Mouse (Mus musculus): ENCODE measurements at regions not wholly inside any gene's neighbourhood (a gene's known extent, or its start where the extent isn't known, plus 50 kb on each side); places are given as distances from the start of the nearest gene placed in this dataset.
"Not testable (repeated sequence)": the region's sequence is repeated elsewhere in the genome, so short reads cannot be mapped to it uniquely, and the experiment has no call there.

GRCm38 (mm10) chr5:75405496-75405895 is 169.2 kb upstream of the Kit start:
- DNase-seq (ENCODE audit: low spot score), result peak; percentile 26

- no peak for DNase-seq (ENCODE audit: low spot score)
Measured at GRCm38 (mm10) chr5:75407686-75408085, 167.0 kb upstream of the Kit start.

DNA sequence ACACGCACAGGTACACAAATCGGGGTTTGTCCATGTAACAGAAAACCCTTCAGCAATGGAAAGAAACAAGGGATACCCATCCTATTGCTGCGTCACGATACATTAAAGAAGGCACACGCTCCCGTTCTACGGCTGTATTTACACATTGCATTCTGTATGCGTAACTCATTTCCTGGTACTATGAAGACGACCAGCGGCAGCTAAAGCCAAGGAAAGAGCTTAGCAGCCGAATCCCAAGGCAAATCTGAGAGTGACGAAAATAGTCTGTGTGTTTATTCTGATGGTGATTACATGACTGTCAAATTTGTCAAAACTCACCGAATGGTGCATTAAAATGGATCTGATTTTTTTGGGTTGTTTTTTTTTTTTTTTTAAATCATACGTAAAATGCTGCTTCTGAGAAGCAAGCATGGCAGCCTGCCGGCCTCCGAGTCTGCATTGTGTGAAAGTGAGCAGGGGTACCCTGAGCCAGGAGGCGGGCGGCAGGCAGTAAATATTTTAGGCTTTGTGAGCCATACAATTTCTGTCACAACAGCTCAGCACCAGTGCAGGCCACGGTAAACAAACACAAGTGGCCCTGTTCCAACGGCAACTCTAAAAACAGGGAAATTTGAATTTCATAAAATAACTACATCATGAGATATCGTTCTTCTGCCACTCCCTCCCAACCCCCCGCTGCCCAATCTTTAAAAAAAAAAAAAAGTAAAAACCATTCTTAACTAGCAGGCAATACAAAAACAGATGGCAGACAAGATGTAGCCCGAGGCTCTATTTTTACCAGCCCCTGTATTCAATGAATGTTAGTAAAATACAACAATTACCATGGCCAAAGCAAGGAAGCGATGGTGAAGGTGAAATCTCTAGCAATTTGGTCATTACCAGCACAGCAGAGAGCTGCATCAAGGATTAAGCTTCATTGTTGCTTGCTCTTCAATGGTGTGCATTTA is 164.2 kb upstream of the Kit start:
- DNase-seq (ENCODE audit: low spot score), result no peak

- not testable (repeated sequence) for DNase-seq (ENCODE audit: low spot score)
Measured at GRCm38 (mm10) chr5:75419282-75419681, 155.4 kb upstream of the Kit start.

GRCm38 (mm10) chr5:75432885-75433284 is 141.8 kb upstream of the Kit start:
- no peak for DNase-seq (ENCODE audit: low spot score)

DNA sequence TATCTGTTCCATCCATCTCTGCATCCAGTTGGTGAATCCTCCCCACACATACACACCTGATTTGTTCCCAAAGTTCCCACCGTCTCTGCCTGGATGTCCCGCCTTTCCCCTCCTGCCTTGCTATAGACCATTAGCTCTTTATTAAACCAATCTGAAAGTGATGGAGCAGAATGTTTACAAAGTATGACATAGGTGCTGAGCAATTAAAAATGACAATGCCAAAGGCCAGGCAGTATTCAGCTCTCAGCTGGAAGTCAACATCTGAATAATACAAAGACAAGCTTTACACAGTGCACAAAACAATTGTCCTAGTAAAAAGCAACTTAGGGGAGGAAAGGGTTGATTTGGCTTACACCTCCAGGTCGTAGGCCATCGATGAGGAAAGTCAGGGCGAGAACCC is 136.8 kb upstream of the Kit start:
- DNase-seq (ENCODE audit: low spot score), result no peak

GRCm38 (mm10) chr5:75444024-75444604 is 130.6 kb upstream of the Kit start:
- DNase-seq (ENCODE audit: low spot score), result no peak

DNA sequence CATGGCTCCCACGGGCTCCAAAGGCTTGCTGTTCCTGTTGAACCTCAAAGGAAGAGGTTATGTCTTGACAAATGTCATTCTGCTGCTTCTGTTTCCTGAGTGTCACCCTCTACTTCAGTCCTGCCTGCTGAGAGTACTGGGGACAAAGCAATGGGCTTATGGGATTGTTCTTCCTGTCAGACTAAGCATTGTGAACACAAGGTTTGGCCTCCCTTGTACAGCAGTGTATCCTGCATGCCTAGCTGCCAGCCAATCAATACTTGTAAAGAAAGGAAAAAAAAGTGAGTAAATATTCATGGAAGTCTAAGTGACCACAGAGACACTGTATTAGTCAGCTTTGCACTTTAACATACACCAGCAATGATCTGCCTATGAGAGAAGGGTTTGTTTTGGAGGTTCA is 128.3 kb upstream of the Kit start:
- DNase-seq (ENCODE audit: low spot score), result no peak

GRCm38 (mm10) chr5:75449913-75450525 is 124.7 kb upstream of the Kit start:
- DNase-seq (ENCODE audit: low spot score), result no peak

- DNase-seq (ENCODE audit: low spot score), result peak; percentile 22
Measured at GRCm38 (mm10) chr5:75450564-75450963, 124.2 kb upstream of the Kit start.

DNA sequence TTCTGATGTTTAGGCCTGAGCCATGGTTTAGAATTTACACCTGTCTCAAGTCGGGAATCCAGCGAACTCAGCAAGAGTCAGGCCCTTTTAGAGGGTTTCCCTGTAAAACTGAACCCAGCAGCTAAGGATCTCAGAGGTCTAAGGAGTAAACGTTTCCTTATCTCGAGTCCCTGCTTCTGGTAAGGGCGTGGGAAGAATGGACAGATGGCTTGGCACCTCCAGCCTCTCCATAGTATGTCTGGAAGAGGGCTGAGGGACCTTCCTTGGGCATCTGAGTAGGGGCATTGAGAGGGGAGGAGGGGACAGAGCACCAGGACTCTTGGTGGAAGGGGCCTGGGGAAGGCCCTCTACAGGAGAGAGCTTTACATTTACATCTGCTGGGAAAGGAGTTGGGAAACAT is 123.6 kb upstream of the Kit start:
- DNase-seq (ENCODE audit: low spot score), result no peak

DNA sequence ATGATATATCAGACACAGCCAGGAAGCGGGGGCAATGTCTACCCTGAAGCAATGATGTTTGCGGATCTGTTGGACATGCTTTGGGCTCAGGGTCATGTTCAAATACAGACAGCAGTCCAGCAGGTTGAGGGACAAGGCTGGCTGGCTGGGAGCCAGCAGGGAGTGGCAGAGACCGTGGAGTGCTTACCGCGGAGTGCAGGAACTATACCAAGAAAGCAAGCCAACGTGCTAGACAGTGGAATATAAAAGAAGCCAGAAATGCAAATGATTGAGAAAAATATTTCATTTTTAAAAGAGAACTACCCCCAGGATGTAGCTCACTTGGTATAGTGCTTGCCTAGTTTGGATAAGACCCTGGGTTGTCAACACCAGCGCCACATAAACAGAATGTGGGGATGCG is 123.0 kb upstream of the Kit start:
- no peak for DNase-seq (ENCODE audit: low spot score)

DNA sequence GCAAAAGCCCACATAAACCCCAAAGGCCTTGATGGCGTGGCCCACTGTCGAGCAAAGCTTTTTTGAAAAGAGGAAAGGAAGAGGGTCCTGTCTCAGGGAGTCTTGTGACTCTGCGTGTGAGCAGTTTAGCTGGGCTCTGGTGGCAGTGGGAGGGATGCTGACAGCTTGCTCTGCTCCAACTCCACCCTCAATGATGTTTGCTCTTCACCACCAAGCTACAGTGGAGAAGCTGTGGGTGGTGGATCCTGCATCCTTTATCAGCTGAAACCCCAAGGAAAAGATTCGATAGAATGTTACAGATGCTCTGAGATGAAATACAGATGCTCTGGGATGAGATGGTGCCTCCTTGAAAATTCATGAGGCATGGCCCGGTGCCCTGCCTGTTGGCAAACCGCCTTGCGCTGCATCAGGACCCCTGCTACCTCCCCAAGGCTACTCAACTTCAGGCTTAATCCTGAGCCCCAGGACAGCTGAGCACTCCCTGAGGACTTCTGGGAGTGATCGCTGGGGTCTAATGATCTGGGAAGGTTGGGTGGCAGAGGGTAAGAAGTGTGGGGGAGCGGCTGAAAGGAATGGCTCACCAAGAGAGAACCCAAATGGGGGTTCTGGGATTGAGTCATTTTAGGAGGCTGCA is 120.8 kb upstream of the Kit start:
- DNase-seq (ENCODE audit: low spot score), result no peak

DNA sequence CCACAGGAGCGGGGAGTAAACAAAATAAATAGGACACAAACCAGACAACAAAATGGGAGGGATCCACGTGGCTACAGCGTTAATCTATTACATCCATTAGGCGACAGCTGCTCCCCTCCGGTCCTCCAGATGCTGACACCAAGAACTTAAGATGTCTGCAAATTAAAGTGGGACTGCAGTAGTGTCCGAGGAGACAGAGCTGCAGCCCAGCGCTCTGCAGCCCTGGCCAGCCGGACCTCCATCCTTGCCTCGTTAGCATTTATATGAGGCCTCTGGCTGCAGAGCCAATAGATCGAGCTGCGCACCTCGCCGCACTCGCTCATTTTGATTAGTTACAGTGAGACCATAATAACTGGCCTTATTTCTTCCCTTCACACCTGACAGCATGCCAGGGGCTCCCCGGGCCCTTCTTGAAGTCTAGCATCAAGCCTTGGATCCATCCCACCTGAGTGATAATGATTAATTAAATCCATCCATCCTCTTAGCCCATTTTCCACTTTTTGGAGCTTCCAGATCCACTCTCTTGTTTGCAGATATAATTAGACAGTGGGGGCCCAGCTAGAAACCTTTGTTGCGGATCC is 119.7 kb upstream of the Kit start:
- no peak for DNase-seq (ENCODE audit: low spot score)

- DNase-seq (ENCODE audit: low spot score), result no peak
Measured at GRCm38 (mm10) chr5:75457403-75457802, 117.3 kb upstream of the Kit start.

DNA sequence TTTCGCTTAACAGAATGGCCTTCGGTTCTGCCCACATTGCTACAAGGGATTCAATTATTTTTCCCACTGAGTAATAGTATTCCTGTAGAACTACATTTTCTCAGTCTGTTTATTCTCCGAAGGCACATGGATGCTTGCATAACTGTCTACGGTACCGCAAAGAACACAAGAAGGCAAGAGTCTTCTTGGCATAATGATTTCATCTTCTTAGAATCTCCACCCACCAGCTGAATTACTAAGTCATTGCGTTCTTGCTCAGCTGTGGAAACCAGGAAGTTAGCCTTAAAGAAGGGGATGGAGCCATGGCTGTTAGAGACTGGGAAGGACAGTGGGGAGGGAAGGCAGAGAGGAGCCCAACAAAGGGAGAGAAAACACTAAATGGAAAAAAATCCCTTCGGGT is 116.4 kb upstream of the Kit start:
- no peak for DNase-seq (ENCODE audit: low spot score)

DNA sequence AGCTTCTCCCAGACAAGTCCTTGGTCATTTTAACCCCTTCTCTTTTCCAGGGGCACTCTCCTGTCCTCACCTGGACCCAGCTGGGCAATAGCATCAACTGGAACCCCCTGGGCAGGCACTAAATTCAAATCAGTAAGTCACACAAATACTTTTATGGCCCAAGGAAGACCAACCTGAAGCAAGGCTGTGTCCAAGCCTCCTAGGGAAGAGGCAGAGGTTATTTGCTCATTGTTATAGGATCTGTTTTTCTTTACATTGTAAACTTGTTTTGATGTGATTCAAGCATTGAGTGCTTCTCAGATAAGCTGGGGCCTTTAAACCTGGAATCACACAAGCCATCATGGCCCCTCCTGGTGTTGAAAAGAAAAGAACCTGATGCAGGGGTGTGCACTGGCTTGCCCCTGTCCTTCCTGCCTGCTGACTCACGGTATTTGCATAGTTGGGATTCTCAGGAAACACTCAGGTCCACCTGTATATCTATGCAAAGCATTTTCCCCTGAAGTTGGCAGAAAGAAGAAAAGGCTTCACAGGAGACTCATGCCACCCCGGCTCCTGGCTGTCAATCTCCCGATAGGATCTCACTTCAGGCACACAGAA is 114.9 kb upstream of the Kit start:
- DNase-seq (ENCODE audit: low spot score), result no peak

GRCm38 (mm10) chr5:75460414-75461025 is 114.2 kb upstream of the Kit start:
- no peak for DNase-seq (ENCODE audit: low spot score)

GRCm38 (mm10) chr5:75461368-75461767 is 113.3 kb upstream of the Kit start:
- DNase-seq (ENCODE audit: low spot score), result no peak

DNA sequence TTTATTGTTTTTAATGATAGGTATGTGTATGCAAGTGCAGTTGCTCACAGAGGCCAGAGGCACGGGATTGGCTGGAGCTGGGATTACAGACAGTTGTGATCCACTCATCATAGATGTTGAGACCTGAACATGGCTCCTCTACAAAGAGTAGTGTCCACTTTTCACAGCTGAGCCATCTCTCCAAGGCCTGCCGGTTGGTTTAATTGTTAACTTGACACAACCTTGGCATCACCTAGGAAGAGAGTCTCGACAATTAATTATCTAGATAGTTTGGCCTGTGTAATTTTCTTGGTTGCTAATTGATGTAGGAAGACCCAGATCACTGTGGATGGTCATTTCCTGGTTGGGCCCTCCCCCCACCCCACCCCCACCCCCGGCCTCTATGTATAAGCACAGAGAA is 111.1 kb upstream of the Kit start:
- DNase-seq (ENCODE audit: low spot score), result no peak

GRCm38 (mm10) chr5:75465701-75466100 is 109.0 kb upstream of the Kit start:
- DNase-seq (ENCODE audit: low spot score), result no peak
